Mouse (Mus musculus) neutrophil, adult 83 days (primary cell): Measurements from ENCODE around the gene Zbtb8a. TPM values are rescaled to one million over a fixed set of nuclear protein-coding genes. Genes with fewer than 3 reads are reported as not detected.

ENCODE experiments used
- total RNA-seq, 2 experiments: library from RNA; stranded (reverse); gene quantifications; one replicate each; pipeline ENCODE4 v1.2.4; 2023

Zbtb8a gene
- 1 to 10 TPM; 1.4 to 1.7 TPM for total RNA-seq

GRCm38 (mm10) chr4:129377601-129378390, at the start of gene Zbtb8a:
Zbtb8a (minus strand) TSS chr4:129378116.

GRCm38 (mm10) chr4:129335216-129336074, 42.5 kb downstream of the Zbtb8a start, which contains the start of the genes Rbbp4 and Zbtb8os:
Rbbp4 (minus strand) TSS chr4:129335370.
Zbtb8os (plus strand) TSS chr4:129335695.

Other genes with a start within 250 kb of the Zbtb8a start
- not detected for gene Fndc5, start 241.1 kb downstream of the Zbtb8a start, total RNA-seq
- 10 to 100 TPM; 11.5 to 12.5 TPM for gene S100pbp, start 188.4 kb downstream of the Zbtb8a start, total RNA-seq
- gene Yars, start 188.4 kb downstream of the Zbtb8a start, total RNA-seq = 10 to 100 TPM; 16.4 to 25.4 TPM
- not detected for gene C77080, start 116.7 kb downstream of the Zbtb8a start, total RNA-seq
- not detected for gene Sync, start 90.5 kb downstream of the Zbtb8a start, total RNA-seq
- 100 to 1,000 TPM; 121 to 132 TPM for gene Rbbp4, start 42.7 kb downstream of the Zbtb8a start, total RNA-seq
- gene Zbtb8os, start 42.4 kb downstream of the Zbtb8a start, total RNA-seq = 10 to 100 TPM; 24.2 to 25.8 TPM
- not detected for gene Zbtb8b, start 62.7 kb upstream of the Zbtb8a start, total RNA-seq
- 10 to 100 TPM; 73.9 to 76.4 TPM for gene Bsdc1, start 83.5 kb upstream of the Zbtb8a start, total RNA-seq
- gene Tssk3, start 112.9 kb upstream of the Zbtb8a start, total RNA-seq = not detected
- not detected for gene Fam229a, start 113.1 kb upstream of the Zbtb8a start, total RNA-seq
- gene Marcksl1, start 135.5 kb upstream of the Zbtb8a start, total RNA-seq = 10 to 100 TPM; 73.7 to 85.8 TPM
- 10 to 100 TPM; 68.9 to 73.8 TPM for gene Hdac1, start 164.6 kb upstream of the Zbtb8a start, total RNA-seq
- 1 to 10 TPM; 1.3 TPM for gene Lck, start 195.5 kb upstream of the Zbtb8a start, total RNA-seq
- not detected for gene Fam167b, start 200.4 kb upstream of the Zbtb8a start, total RNA-seq
- 10 to 100 TPM; 76.4 to 85.4 TPM for gene Eif3i, start 222.5 kb upstream of the Zbtb8a start, total RNA-seq
- gene Tmem234, start 222.6 kb upstream of the Zbtb8a start, total RNA-seq = 10 to 100 TPM; 78.3 to 78.5 TPM
- not detected for gene Dcdc2b, start 236.1 kb upstream of the Zbtb8a start, total RNA-seq
- gene Iqcc, start 241.0 kb upstream of the Zbtb8a start, total RNA-seq = 10 to 100 TPM in 1 of 2 experiments, 1 to 10 TPM in 1; 7.5 to 13.6 TPM
- 10 to 100 TPM; 36.0 to 41.1 TPM for gene Ccdc28b, start 245.8 kb upstream of the Zbtb8a start, total RNA-seq